Mouse (Mus musculus) liver, embryonic 14.5 days (tissue): ENCODE data around the gene Ncf2. TPM values are rescaled to one million over a fixed set of nuclear protein-coding genes. Genes with fewer than 3 reads are reported as not detected.

ENCODE experiments used
- ATAC-seq: fragments of 200-750 bp; cut with Nextera tagmentation; 2 replicates; pipeline ENCODE4 v1.8.0; 2017; ENCODE audit warnings: moderate number of reproducible peaks, mild to moderate bottlenecking, moderate library complexity; ENCODE audit not compliant: insufficient read depth
- DNase-seq, 3 experiments: peaks; one replicate each; pipeline ENCODE4 v3.0.0-alpha.2; 2012 to 2013; ENCODE audit warnings: low read depth in 3 of 3, low spot score in 3 of 3
- H3K27ac ChIP-seq: fragments of 300-500 bp; sonication (generic); 2 replicates; pipeline ENCODE4 v1.5.1; 2014; ENCODE audit warnings: moderate library complexity, mild to moderate bottlenecking, control low read depth, inconsistent platforms
- H3K27me3 ChIP-seq: fragments of 300-500 bp; sonication (generic); 2 replicates; pipeline ENCODE4 v1.6.1; 2014; ENCODE audit warnings: mild to moderate bottlenecking, low read length, moderate library complexity; ENCODE audit not compliant: control insufficient read depth, insufficient read depth
- H3K36me3 ChIP-seq: fragments of 300-500 bp; sonication (generic); replicated peaks from 2 replicates; pipeline ENCODE4 v1.6.1; 2014; ENCODE audit warnings: low read depth; ENCODE audit not compliant: control insufficient read depth, insufficient read depth
- H3K4me1 ChIP-seq, 2 experiments: fragments of 200-500 bp in 1 of 2; fragments of 300-500 bp in 1 of 2; sonication (generic) in 1 of 2; replicated peaks; 2 replicates each; pipeline ENCODE4 v1.6.1; 2012 to 2014; ENCODE audit warnings: antibody characterized with exemption in 1 of 2, inconsistent platforms in 1 of 2, low read length in 1 of 2; ENCODE audit not compliant: control insufficient read depth in 2 of 2, insufficient read depth in 2 of 2
- H3K4me2 ChIP-seq: fragments of 300-500 bp; sonication (generic); 2 replicates; pipeline ENCODE4 v1.6.1; 2014; ENCODE audit warnings: low read depth, mild to moderate bottlenecking, control low read depth, moderate library complexity
- H3K4me3 ChIP-seq, 2 experiments: fragments of 200-500 bp in 1 of 2; fragments of 300-500 bp in 1 of 2; sonication (generic) in 1 of 2; 2 replicates each; pipeline ENCODE4 v1.5.1; 2012 to 2014; ENCODE audit warnings: low read depth in 2 of 2, low read length in 2 of 2, mild to moderate bottlenecking in 2 of 2, control low read depth in 1 of 2, inconsistent platforms in 1 of 2, moderate library complexity in 1 of 2; ENCODE audit not compliant: insufficient read depth in 1 of 2
- H3K9ac ChIP-seq: fragments of 300-500 bp; sonication (generic); replicated peaks from 2 replicates; pipeline ENCODE4 v1.6.1; 2014; ENCODE audit warnings: mild to moderate bottlenecking, control low read depth, moderate library complexity
- H3K9me3 ChIP-seq: fragments of 300-500 bp; sonication (generic); 2 replicates; pipeline ENCODE4 v1.6.1; 2016; ENCODE audit warnings: low read length, mixed read lengths; ENCODE audit not compliant: control insufficient read depth
- CTCF ChIP-seq: IDR thresholded peaks from 2 replicates; pipeline ENCODE4 v1.5.1; 2016; ENCODE audit warnings: antibody characterized with exemption, low read depth, control low read depth
- EP300 ChIP-seq: IDR thresholded peaks from 2 replicates; pipeline ENCODE4 v1.6.1; 2016; ENCODE audit warnings: antibody characterized with exemption, low read depth
- WGBS: fragments of 180-500 bp; shearing (Covaris S2); extraction: QIAGEN DNeasy Blood & Tissue Kit; methylation state at CpG from one replicate; pipeline ENCODE4 v1.1.7; 2014; ENCODE audit not compliant: insufficient replicate concordance; 5-methylcytosine and 5-hydroxymethylcytosine counted together
- polyA plus RNA-seq, 2 experiments: library from polyadenylated mRNA; depleted of rRNA in 1 of 2; stranded (reverse) in 1 of 2; unstranded in 1 of 2; fragments of >200 nt; fragmentation: Nextera tagmentation in 1 of 2; extraction: Ambion mirVana in 1 of 2; gene quantifications; 2 replicates each; pipeline versions ENCODE4 v1.2.1 to v1.2.3; 2012 to 2014

Ncf2 gene
- polyA plus RNA-seq, 2 experiments, result 7.3 to 7.5 TPM

DNA sequence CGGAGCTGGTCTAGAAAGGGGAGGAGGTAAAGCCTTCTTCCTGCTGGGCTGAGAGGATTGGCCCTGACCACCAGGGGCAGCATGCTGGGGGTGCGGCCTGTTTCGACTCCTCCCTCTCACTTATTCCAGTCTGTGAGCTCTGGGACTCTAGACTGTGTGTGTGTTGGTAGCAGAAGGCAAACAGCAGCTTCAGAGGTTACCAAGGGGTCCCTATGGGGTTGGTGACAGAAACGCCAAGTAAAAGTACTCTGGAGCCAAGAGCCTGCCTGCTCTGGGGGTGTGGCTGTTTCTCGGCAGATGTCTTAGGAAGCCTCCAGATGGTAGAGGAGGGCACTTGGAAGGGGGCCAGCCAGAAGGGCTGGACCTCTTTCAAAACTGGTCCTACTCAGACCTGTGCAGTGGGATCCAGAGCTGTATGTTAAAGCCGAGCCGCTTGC lies 15.3 kb downstream of the Ncf2 start:
- DNase-seq (no peak), ATAC-seq (peak; percentile 56)
- Histone ChIP-seq H3K9ac (no peak overlapping the region), H3K9me3 (no peaks in the 10 kb centered on the region), H3K4me2 (no peak overlapping the region), H3K4me3 (no peak overlapping the region), H3K4me1 (no peaks in the 10 kb centered on the region), H3K36me3 (no peaks in the 10 kb centered on the region), H3K27me3 (no peaks in the 10 kb centered on the region), H3K27ac (no peak overlapping the region)
- 65% methylated on average over 7 of the region's 7 CpGs for WGBS
- TF ChIP-seq CTCF (peak; percentile 60; the same call in 1 of the 2 replicates), EP300 (no peak)

DNA sequence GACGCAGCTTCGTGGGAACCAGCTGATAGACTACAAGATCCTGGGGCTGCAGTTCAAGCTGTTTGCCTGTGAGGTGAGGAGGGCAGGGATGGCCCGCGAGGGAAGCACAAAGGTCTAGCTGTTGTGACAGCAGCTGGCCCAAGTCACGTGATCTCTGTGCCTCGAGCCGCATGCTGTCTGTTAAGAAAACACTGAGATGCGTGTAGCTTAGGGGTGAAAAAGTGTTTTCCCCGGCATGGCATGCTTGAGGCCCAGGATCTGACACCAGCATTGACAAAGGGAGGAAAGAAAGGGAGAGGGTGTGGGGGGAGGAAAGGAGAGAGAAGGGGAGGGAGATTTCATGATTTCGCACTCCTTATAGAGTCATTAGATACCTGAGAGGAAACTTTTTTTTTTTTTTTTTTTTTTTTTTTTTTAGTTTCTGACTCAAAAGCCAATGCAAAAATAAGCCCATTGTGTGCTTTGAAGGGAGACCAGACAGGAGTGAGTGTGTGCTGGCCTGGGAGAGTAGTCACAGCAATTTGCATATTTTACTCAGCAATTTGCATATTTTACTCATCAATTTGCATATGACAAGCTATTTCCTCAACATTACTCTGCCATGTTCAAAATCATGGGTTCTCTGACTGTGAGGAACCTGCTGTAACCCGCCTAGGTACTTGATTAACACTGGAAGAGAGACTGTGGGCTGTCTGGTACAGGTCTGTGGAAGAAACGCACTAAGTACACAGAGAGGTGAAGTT lies 17.2 kb downstream of the Ncf2 start:
- 65% methylated on average over 12 of the region's 12 CpGs for WGBS
- Histone ChIP-seq H3K4me3 (no peak overlapping the region), H3K9me3 (no peaks in the 10 kb centered on the region), H3K27me3 (no peaks in the 10 kb centered on the region), H3K4me1 (no peaks in the 10 kb centered on the region), H3K27ac (no peak overlapping the region), H3K36me3 (no peaks in the 10 kb centered on the region), H3K9ac (no peak overlapping the region), H3K4me2 (no peak overlapping the region)
- DNase-seq (no peak), ATAC-seq (no peak)
- no peak for TF ChIP-seq EP300
- no peak for TF ChIP-seq CTCF

DNA sequence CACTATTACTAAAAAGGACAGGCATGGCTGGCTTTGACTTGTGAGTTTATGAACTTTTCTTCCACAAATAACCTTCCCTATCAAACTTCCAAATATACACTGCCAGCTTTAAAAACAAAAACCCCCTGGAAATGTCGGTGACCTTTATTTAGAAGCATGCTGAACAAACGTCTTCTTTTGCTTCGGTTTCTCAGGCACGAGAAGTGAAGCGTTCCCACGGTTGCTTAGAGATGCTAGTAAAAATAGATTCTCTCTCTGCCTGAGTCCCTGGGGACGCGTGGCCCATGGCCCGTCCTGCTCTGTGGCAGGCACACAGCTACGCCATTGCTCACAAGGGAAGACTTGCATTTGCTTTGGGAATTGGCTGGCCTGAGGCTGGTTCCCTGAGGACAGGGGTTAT lies 17.8 kb downstream of the Ncf2 start:
- no peak overlapping the region for H3K9ac ChIP-seq
- DNase-seq, result no peak
- H3K27me3 ChIP-seq, result no peaks in the 10 kb centered on the region
- H3K36me3 ChIP-seq, result no peaks in the 10 kb centered on the region
- no peak for ATAC-seq
- TF ChIP-seq CTCF (no peak), EP300 (no peak)
- no peak overlapping the region for H3K4me3 ChIP-seq
- H3K4me2 ChIP-seq, result no peak overlapping the region
- H3K4me1 ChIP-seq, result no peaks in the 10 kb centered on the region
- no peaks in the 10 kb centered on the region for H3K9me3 ChIP-seq
- no peak overlapping the region for H3K27ac ChIP-seq
- 70% methylated on average over 10 of the region's 10 CpGs for WGBS

DNA sequence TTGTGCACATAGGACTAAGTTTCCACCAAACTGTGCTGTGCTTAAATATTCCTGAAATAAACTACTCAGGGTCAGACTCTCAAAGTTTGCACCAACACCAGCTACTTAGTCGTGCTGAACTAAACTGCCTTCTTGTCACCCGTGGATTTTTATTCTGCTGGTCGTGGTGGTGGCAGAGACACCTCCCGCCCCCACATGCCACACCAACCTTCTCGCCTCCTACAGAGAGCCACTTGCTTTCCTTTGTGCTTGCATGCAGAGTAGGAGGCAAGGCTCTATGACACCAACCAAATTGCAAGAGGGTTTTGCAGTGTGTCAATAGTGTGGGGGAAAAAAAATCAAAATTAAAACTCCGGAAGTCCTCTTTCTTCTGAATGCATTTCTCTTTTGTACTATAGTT lies 19.6 kb downstream of the Ncf2 start:
- ATAC-seq (no peak), DNase-seq (no peak)
- WGBS, result 68% methylated on average over 6 of the region's 6 CpGs
- H3K27me3 ChIP-seq, result no peaks in the 10 kb centered on the region
- H3K27ac ChIP-seq, result no peak overlapping the region
- no peak overlapping the region for H3K4me3 ChIP-seq
- no peak overlapping the region for H3K4me2 ChIP-seq
- no peaks in the 10 kb centered on the region for H3K9me3 ChIP-seq
- TF ChIP-seq CTCF, result no peak
- TF ChIP-seq EP300, result no peak
- H3K9ac ChIP-seq, result no peak overlapping the region
- H3K4me1 ChIP-seq, result no peaks in the 10 kb centered on the region
- no peaks in the 10 kb centered on the region for H3K36me3 ChIP-seq

DNA sequence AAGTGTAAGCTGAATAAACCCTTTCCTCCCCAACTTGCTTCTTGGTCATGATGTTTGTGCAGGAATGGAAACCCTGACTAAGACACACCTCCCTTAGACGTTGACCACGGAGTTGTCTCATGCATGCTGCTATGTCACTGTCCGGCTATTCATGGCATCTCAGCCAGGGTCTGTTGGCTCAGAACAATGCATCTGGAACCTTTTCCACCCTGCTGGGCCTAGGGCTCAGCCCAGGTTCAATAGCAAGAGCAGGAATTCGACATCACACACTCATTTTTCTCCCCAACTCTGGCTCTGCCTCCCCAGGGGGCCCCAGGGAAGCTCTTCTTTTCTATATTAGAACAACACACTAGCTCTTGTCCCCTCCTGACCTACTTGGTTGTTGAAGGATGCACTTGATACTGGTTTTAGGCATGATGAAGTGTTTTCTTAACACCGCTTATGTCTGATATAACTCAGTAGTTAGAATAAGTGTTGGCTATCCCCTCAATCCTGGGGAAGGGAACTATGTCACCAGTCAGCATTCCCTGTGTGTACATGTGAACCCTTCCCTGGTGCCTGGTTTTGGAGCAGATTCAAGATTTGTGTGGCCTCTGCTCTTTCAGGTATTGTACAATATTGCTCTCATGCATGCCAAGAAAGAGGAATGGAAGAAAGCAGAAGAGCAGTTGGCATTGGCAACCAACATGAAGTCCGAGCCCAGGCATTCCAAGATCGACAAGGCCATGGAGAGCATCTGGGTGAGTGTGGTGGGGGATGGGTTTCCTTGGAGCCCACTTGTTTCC lies 21.1 kb downstream of the Ncf2 start:
- no peaks in the 10 kb centered on the region for H3K9me3 ChIP-seq
- TF ChIP-seq EP300 (no peak), CTCF (no peak)
- H3K27me3 ChIP-seq, result no peaks in the 10 kb centered on the region
- ATAC-seq (no peak), DNase-seq (no peak)
- H3K36me3 ChIP-seq, result no peaks in the 10 kb centered on the region
- 69% methylated on average over 7 of the region's 7 CpGs for WGBS
- H3K4me2 ChIP-seq, result no peak overlapping the region
- H3K27ac ChIP-seq, result no peak overlapping the region
- no peak overlapping the region for H3K4me3 ChIP-seq
- H3K9ac ChIP-seq, result no peak overlapping the region
- H3K4me1 ChIP-seq, result no peaks in the 10 kb centered on the region
